Mouse (Mus musculus) liver, embryonic 11.5 days (tissue): ENCODE data around the gene Fndc1. TPM values are rescaled to one million over a fixed set of nuclear protein-coding genes. Genes with fewer than 3 reads are reported as not detected.

Source experiments
- ATAC-seq: fragments of 200-750 bp; cut with Nextera tagmentation; replicated peaks from 2 replicates; pipeline ENCODE4 v1.8.0; 2017; ENCODE audit warnings: moderate number of reproducible peaks, mild to moderate bottlenecking, moderate TSS enrichment, moderate library complexity; ENCODE audit not compliant: low FRiP score
- DNase-seq: peaks from one replicate; pipeline ENCODE4 v3.0.0-alpha.2; 2017; ENCODE audit warnings: low spot score
- H3K27ac ChIP-seq: fragments of 300-500 bp; sonication (generic); 2 replicates; pipeline ENCODE4 v1.5.1; 2014; ENCODE audit warnings: mild to moderate bottlenecking, low read depth, low read length, control low read depth
- H3K27me3 ChIP-seq: fragments of 300-500 bp; sonication (generic); replicated peaks from 2 replicates; pipeline ENCODE4 v1.6.1; 2014; ENCODE audit warnings: low read length, mixed read lengths; ENCODE audit not compliant: control insufficient read depth, insufficient read depth
- H3K36me3 ChIP-seq: fragments of 300-500 bp; sonication (generic); 2 replicates; pipeline ENCODE4 v1.6.1; 2014; ENCODE audit warnings: mild to moderate bottlenecking, low read length, moderate library complexity, mixed read lengths; ENCODE audit not compliant: control insufficient read depth, insufficient read depth
- H3K4me1 ChIP-seq: fragments of 300-500 bp; sonication (generic); replicated peaks from 2 replicates; pipeline ENCODE4 v1.6.1; 2014; ENCODE audit warnings: low read length, mixed read lengths; ENCODE audit not compliant: control insufficient read depth, insufficient read depth
- H3K4me2 ChIP-seq: fragments of 300-500 bp; sonication (generic); 2 replicates; pipeline ENCODE4 v1.6.1; 2014; ENCODE audit warnings: mild to moderate bottlenecking, control low read depth, moderate library complexity
- H3K4me3 ChIP-seq: fragments of 300-500 bp; sonication (generic); 2 replicates; pipeline ENCODE4 v1.5.1; 2014; ENCODE audit warnings: low read depth, low read length, control low read depth
- H3K9ac ChIP-seq: fragments of 300-500 bp; sonication (generic); 2 replicates; pipeline ENCODE4 v1.6.1; 2014; ENCODE audit warnings: low read depth, low read length, control low read depth
- H3K9me3 ChIP-seq: fragments of 300-500 bp; sonication (generic); 2 replicates; pipeline ENCODE4 v1.6.1; 2016; ENCODE audit warnings: low read length, inconsistent platforms, mixed read lengths; ENCODE audit not compliant: control insufficient read depth
- WGBS: fragments of 180-500 bp; shearing (Covaris S2); extraction: QIAGEN DNeasy Blood & Tissue Kit; methylation state at CpG from one replicate; pipeline ENCODE4 v1.1.7; 2014; 5-methylcytosine and 5-hydroxymethylcytosine counted together
- polyA plus RNA-seq: library from polyadenylated mRNA; unstranded; fragments of >200 nt; fragmentation: Nextera tagmentation; extraction: Ambion mirVana; gene quantifications from 2 replicates; pipeline ENCODE4 v1.2.1, GENCODE M21; 2014

Fndc1 gene
- polyA plus RNA-seq, 1 experiment from 2014 or later: 0.55 TPM

GRCm38 (mm10) chr17:7840505-7841290, 13.6 kb upstream of the Fndc1 start:
- Histone ChIP-seq H3K27ac (no peak overlapping the region), H3K4me3 (no peak overlapping the region), H3K9ac (no peak overlapping the region), H3K36me3 (no peaks in the 10 kb centered on the region), H3K9me3 (no peaks in the 10 kb centered on the region), H3K4me2 (no peak overlapping the region), H3K4me1 (no peaks in the 10 kb centered on the region), H3K27me3 (no peaks in the 10 kb centered on the region)
- WGBS: 80% methylated on average over 12 of the region's 12 CpGs
- ATAC-seq (no peak), DNase-seq (no peak)

DNA sequence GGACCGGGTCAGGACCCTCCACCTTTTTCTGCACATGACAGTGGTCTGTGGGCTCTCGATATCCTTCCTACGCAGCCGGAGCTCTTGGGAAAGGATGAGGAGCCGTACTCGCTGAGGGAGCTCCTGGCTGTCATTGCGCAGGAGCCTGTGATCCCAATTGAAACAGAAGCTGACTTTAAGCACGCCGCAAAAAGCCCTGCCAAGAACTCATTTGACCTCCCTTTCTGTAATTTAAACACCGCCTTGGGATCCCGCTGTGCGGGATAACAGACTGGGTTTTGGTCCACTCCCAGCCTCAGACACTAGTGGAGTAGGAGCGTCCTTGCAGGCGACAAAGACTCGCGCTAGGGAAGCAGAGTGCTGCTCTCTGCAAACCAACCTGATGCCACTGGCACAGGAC, 484 bp upstream of the Fndc1 start:
- peak overlapping the region; percentile 50 for H3K4me3 ChIP-seq
- no peaks in the 10 kb centered on the region for H3K36me3 ChIP-seq
- 21% methylated on average over 16 of the region's 16 CpGs for WGBS
- peaks cover 40% of the 10 kb centered on the region for H3K27me3 ChIP-seq
- DNase-seq (no peak), ATAC-seq (no peak)
- H3K9ac ChIP-seq: no peak overlapping the region
- no peak overlapping the region for H3K27ac ChIP-seq
- H3K9me3 ChIP-seq: no peaks in the 10 kb centered on the region
- no peaks in the 10 kb centered on the region for H3K4me1 ChIP-seq
- peak overlapping the region; percentile 76 for H3K4me2 ChIP-seq

DNA sequence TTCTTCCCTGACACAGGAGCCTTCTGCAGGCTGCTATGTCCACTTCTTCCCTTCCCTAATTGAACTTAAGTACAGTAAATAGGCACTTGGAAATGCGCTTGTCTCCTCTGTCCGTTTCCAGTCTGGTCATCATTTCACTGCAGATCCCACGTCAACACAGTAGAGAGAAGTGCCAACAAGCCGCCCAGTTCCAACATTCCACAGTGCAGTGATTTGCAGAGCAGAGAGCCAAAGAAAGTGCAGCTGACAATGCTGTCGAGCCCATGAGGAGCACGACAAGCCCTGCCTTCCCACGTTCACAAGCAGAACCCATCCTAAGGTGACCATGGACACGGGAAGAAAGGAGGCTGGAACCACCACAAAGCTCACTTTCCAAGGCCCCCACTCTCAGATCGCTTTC, 1.7 kb downstream of the Fndc1 start:
- WGBS: 60% methylated on average over 9 of the region's 9 CpGs
- ATAC-seq: no peak
- H3K4me1 ChIP-seq: no peaks in the 10 kb centered on the region
- no peak overlapping the region for H3K27ac ChIP-seq
- no peaks in the 10 kb centered on the region for H3K9me3 ChIP-seq
- no peaks in the 10 kb centered on the region for H3K36me3 ChIP-seq
- no peak overlapping the region for H3K4me2 ChIP-seq
- no peak for DNase-seq
- no peak overlapping the region for H3K9ac ChIP-seq
- no peak overlapping the region for H3K4me3 ChIP-seq
- H3K27me3 ChIP-seq: peaks cover 40% of the 10 kb centered on the region

- no peak overlapping the region for H3K27ac ChIP-seq
- no peak overlapping the region for H3K9ac ChIP-seq
- no peak for DNase-seq
- ATAC-seq: no peak
- H3K4me2 ChIP-seq: no peak overlapping the region
- no peaks in the 10 kb centered on the region for H3K4me1 ChIP-seq
- H3K36me3 ChIP-seq: no peaks in the 10 kb centered on the region
- no peak overlapping the region for H3K4me3 ChIP-seq
- no peaks in the 10 kb centered on the region for H3K9me3 ChIP-seq
- peaks cover 17% of the 10 kb centered on the region for H3K27me3 ChIP-seq
- WGBS: 30% methylated on average over 17 of the region's 17 CpGs
Observed at GRCm38 (mm10) chr17:7821553-7822186, 5.4 kb downstream of the Fndc1 start.

DNA sequence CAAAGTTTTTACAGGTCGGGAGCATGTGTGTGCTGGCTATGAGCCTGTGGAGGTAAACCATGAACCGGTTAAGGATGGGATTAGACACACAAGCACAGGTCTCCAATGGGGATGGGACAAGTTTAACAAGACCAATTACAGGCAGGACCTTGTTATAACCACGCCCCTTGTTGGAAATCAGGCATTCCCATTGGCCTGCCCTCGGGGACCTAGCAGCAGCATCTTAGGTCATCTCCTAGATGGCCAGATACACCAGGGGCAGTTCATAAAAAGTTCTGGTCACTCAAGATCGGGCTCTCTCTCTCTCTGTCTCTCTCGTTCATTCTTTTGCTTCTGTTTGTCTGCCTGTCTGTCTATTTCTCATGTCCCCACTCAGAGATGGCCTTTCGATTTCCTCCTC, 6.9 kb downstream of the Fndc1 start:
- Histone ChIP-seq H3K36me3 (no peaks in the 10 kb centered on the region), H3K27me3 (peaks cover 6% of the 10 kb centered on the region), H3K9me3 (no peaks in the 10 kb centered on the region), H3K9ac (no peak overlapping the region), H3K4me1 (no peaks in the 10 kb centered on the region), H3K27ac (no peak overlapping the region), H3K4me2 (no peak overlapping the region), H3K4me3 (no peak overlapping the region)
- ATAC-seq: no peak
- 77% methylated on average over 7 of the region's 7 CpGs for WGBS
- no peak for DNase-seq

DNA sequence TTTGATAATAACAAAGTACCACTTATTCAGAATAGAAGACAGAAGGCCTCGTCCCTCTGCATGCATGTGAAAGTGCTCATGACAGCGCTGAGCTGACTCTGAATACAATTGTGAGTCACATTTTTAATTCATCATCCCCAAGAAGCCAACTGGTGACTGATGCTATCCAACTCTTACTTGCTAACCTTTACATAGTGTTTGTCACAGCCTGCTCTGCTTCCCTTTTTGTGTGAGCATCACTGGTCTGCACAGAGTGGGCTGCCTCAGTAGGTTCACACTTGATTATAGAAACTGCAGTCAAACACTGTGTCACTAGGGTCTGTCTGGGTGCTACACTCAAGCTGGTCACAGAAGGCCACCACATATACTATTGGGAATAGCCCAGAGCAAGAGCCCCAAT, 10.5 kb downstream of the Fndc1 start:
- Histone ChIP-seq H3K27me3 (no peaks in the 10 kb centered on the region), H3K27ac (no peak overlapping the region), H3K9me3 (no peaks in the 10 kb centered on the region), H3K9ac (no peak overlapping the region), H3K36me3 (no peaks in the 10 kb centered on the region), H3K4me2 (no peak overlapping the region), H3K4me3 (no peak overlapping the region), H3K4me1 (no peaks in the 10 kb centered on the region)
- WGBS: 71% methylated on average over 2 of the region's 2 CpGs
- DNase-seq (no peak), ATAC-seq (no peak)

DNA sequence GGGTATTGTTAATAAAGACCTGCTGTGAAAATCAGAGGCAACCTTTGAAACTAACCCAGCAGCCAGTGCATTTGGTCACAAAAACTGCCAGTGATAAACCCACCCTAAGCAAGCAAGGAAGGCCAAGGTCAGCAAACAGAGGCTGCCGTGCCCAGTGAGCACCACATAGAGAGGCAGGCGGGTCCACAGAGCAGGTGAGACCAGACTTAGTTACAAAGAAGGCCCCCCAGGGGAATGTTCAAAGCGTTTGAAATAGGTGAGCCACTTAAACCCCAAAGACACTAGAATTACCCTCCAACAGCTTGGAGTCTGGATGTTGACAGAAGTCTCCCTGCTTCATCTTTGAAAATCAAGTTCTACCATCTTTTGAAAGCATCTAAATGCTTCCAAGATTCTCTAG, 12.7 kb downstream of the Fndc1 start:
- Histone ChIP-seq H3K4me2 (no peak overlapping the region), H3K9ac (no peak overlapping the region), H3K9me3 (no peaks in the 10 kb centered on the region), H3K27me3 (no peaks in the 10 kb centered on the region), H3K4me1 (no peaks in the 10 kb centered on the region), H3K36me3 (no peaks in the 10 kb centered on the region), H3K4me3 (no peak overlapping the region), H3K27ac (no peak overlapping the region)
- ATAC-seq: no peak
- no peak for DNase-seq
- WGBS: 42% methylated on average over 3 of the region's 3 CpGs

DNA sequence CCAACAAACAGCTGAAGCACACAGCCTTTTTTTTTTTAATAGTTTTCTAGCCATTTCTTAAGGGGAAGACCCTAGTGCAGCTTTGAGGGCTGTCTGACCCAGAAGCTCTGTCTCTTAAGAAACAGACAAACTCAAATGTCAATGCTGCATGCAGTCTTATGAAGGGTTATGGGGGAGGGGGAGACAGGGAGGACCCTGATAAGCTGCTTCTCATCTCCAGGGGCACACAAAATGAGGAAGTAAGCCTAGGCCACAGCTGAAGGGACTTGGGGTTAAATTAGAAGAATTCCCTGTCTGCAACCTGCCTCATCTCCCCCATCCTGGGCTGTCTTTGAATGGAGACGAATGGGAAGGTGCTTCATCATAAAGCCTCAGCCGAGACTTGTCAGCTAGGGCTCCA, 19.1 kb downstream of the Fndc1 start:
- H3K4me3 ChIP-seq: no peak overlapping the region
- 68% methylated on average over 2 of the region's 2 CpGs for WGBS
- no peak overlapping the region for H3K4me2 ChIP-seq
- DNase-seq: no peak
- no peak for ATAC-seq
- H3K4me1 ChIP-seq: no peaks in the 10 kb centered on the region
- no peak overlapping the region for H3K27ac ChIP-seq
- no peaks in the 10 kb centered on the region for H3K36me3 ChIP-seq
- H3K9ac ChIP-seq: no peak overlapping the region
- H3K9me3 ChIP-seq: no peaks in the 10 kb centered on the region
- H3K27me3 ChIP-seq: no peaks in the 10 kb centered on the region

GRCm38 (mm10) chr17:7805105-7805504, 22.0 kb downstream of the Fndc1 start:
- Histone ChIP-seq H3K4me3 (no peak overlapping the region), H3K9ac (no peak overlapping the region), H3K4me1 (no peaks in the 10 kb centered on the region), H3K27me3 (no peaks in the 10 kb centered on the region), H3K9me3 (no peaks in the 10 kb centered on the region), H3K36me3 (no peaks in the 10 kb centered on the region), H3K4me2 (no peak overlapping the region), H3K27ac (no peak overlapping the region)
- ATAC-seq (no peak), DNase-seq (no peak)
- 87% methylated on average over 6 of the region's 6 CpGs for WGBS
